ENCODE assay signal across 13 mouse cellular contexts in the genomic region with DNA sequence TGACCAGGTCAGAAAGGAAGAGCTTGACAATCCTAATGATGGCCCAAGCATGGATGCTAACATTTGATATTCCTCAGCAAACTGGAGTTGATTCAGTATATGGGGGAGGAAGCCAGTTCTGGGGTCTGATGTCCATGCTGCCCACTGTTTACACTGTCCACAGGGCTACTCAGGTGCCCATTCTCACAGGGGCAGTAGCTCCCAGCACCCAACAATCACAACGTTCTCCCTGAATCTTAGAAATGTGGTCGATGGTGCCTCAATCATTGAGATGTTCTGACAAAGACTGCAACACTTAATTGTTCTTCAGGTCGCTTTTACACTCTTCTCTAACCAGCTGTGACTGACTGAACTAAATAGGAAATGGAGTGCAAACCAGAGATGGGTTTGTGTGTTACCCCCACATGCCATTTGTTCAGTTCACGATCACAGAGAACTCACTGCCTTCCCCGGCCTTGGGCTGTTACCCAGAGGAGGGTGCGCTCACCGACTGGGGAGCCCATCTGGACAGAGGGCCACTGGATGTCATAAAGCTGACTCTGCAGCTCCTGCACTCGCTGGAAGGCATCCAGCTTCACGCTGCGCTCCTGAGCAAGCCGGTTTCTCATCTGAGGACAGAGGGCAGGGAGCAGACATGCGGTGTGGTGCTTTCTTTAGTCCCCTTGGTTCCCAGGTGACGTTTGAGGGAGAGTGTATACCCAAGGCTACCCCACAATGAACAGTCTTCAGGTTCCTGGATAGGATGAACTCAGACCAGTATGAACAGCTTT. TPM values are rescaled to one million over a fixed set of nuclear protein-coding genes. Genes with fewer than 3 reads are reported as not detected.
A peak's percentile ranks its signal among the peaks of the same experiment; 100 is the strongest.
DNase-seq lines count a peak whose midpoint lies in the region; ATAC-seq lines count a peak whose summit lies in the region.
"Had no signal": no experiment of that assay in that cellular context is flagged by ENCODE, and none has a peak within 500 bp of the region (broad histone marks: within the 10 kb centered on the region; RNA-seq: fewer than 3 reads in every experiment).

No protein-coding gene starts in this region.

- peak; percentile 37 for DNase-seq in adrenal gland, adult 2 months
- DNase-seq in adrenal gland, adult 8-10 months = no peak
- DNase-seq in heart, postnatal 14 days = peak; percentile 6 to 13
- DNase-seq in adrenal gland, postnatal 14 days = peak; percentile 35
- DNase-seq in frontal cortex, postnatal 25 days (ENCODE audit: low spot score in 2 of 2) = no peak
- DNase-seq in neural tube, embryonic 10.5 days (ENCODE audit: extremely low spot score, low spot score) = no peak
- DNase-seq: lung, adult 2 months; thymus, postnatal 4 days had no signal

- H3K27me3 ChIP-seq in heart, embryonic 12.5 days (replicated peaks) = no peaks in the 10 kb centered on the region
- no peaks in the 10 kb centered on the region for H3K27me3 ChIP-seq in kidney, embryonic 15.5 days
- H3K27me3 ChIP-seq: heart, embryonic 13.5 days; hindbrain, embryonic 12.5 days had no signal

- no peak overlapping the region for H3K4me2 ChIP-seq in heart, embryonic 12.5 days
- no peak overlapping the region for H3K4me2 ChIP-seq in kidney, embryonic 15.5 days
- H3K4me2 ChIP-seq: heart, embryonic 13.5 days; hindbrain, embryonic 12.5 days had no signal

- peaks cover 10% of the 10 kb centered on the region for H3K4me1 ChIP-seq in heart, embryonic 12.5 days (replicated peaks)
- H3K4me1 ChIP-seq in kidney, embryonic 15.5 days = peaks cover 10% of the 10 kb centered on the region

- intact Hi-C loops in heart, postnatal 14 days (cut with DNase I) = no loop called here

- H3K36me3 ChIP-seq in heart, embryonic 12.5 days = no peaks in the 10 kb centered on the region
- H3K36me3 ChIP-seq in kidney, embryonic 15.5 days = no peaks in the 10 kb centered on the region
- H3K36me3 ChIP-seq: hindbrain, embryonic 12.5 days had no signal

- no peak for ATAC-seq in heart, embryonic 12.5 days (ENCODE audit: insufficient number of reproducible peaks, low FRiP score)
- peak; percentile 62; the same call in 1 of the 2 replicates for ATAC-seq in kidney, embryonic 15.5 days (replicated peaks; ENCODE audit: low FRiP score)

- peaks cover 7% of the 10 kb centered on the region for H3K9me3 ChIP-seq in heart, embryonic 12.5 days (replicated peaks)
- H3K9me3 ChIP-seq in kidney, embryonic 15.5 days (replicated peaks) = peaks cover 6% of the 10 kb centered on the region; the same call in 1 of the 2 replicates

- H3K27ac ChIP-seq in heart, embryonic 12.5 days (ENCODE audit: poor library complexity, severe bottlenecking) = no peak overlapping the region
- no peak overlapping the region for H3K27ac ChIP-seq in kidney, embryonic 15.5 days
- H3K27ac ChIP-seq: heart, embryonic 13.5 days; hindbrain, embryonic 12.5 days had no signal

- no peak overlapping the region for H3K9ac ChIP-seq in heart, embryonic 12.5 days
- H3K9ac ChIP-seq in kidney, embryonic 15.5 days = no peak overlapping the region
- H3K9ac ChIP-seq: heart, embryonic 13.5 days; hindbrain, embryonic 12.5 days had no signal

- H3K4me3 ChIP-seq in heart, embryonic 12.5 days = no peak overlapping the region
- no peak overlapping the region for H3K4me3 ChIP-seq in kidney, embryonic 15.5 days (replicated peaks)
- H3K4me3 ChIP-seq: erythroblast, embryonic 14.5 days; heart, embryonic 13.5 days; hindbrain, embryonic 12.5 days had no signal

- 61% methylated on average over 13 of the region's 13 CpGs for WGBS in heart, embryonic 12.5 days
- WGBS in kidney, embryonic 15.5 days = 32% methylated on average over 13 of the region's 13 CpGs

RNA-seq across cellular contexts. Expression of gene Cd164, which starts 27.4 kb away (rescaled TPM):
- 100 to 1,000 TPM; 205 to 282 TPM for total RNA-seq in adrenal gland, adult 2 months (2021)
- polyA plus RNA-seq in adrenal gland, adult 2 months (2012; rRNA removed) = 124 and 127 TPM in 2 replicates
- 100 to 1,000 TPM; 180 to 261 (median 233) TPM for total RNA-seq in adrenal gland, adult 8-10 months (2022)
- total RNA-seq in heart, postnatal 14 days (2021) = 100 to 1,000 TPM; 140 to 155 TPM
- 217 and 224 TPM in 2 replicates for polyA plus RNA-seq in heart, embryonic 12.5 days (2016; fragmentation: Nextera tagmentation; extraction: Ambion mirVana)
- total RNA-seq in adrenal gland, postnatal 14 days (2021) = 186 and 213 TPM in 2 replicates
- polyA plus RNA-seq in kidney, embryonic 15.5 days (2015; fragmentation: Nextera tagmentation; extraction: Ambion mirVana) = 180 and 188 TPM in 2 replicates

RNA-seq across cellular contexts. Expression of gene Ppil6, which starts 56.3 kb away (rescaled TPM):
- total RNA-seq in adrenal gland, adult 2 months (2021) = under 1 TPM; 0.46 to 0.73 TPM
- 0.55 and 0.62 TPM in 2 replicates for polyA plus RNA-seq in adrenal gland, adult 2 months (2012; rRNA removed)
- total RNA-seq in adrenal gland, adult 8-10 months (2022) = 1 to 10 TPM in 2 of 4 experiments, under 1 TPM in 1, not detected in 1; 0.77 to 1.7 (median 1.4) TPM
- total RNA-seq in heart, postnatal 14 days (2021) = 1 to 10 TPM; 1.6 to 3.0 TPM
- 1.1 TPM in 2 replicates for polyA plus RNA-seq in heart, embryonic 12.5 days (2016; fragmentation: Nextera tagmentation; extraction: Ambion mirVana)
- total RNA-seq in adrenal gland, postnatal 14 days (2021) = 1.0 and 1.1 TPM in 2 replicates
- polyA plus RNA-seq in kidney, embryonic 15.5 days (2015; fragmentation: Nextera tagmentation; extraction: Ambion mirVana) = 2.4 and 2.6 TPM in 2 replicates
- polyA plus RNA-seq: erythroblast, embryonic 14.5 days had no signal

RNA-seq across cellular contexts. Expression of gene Smpd2, which starts 56.4 kb away (rescaled TPM):
- 10 to 100 TPM; 20.2 to 29.4 TPM for total RNA-seq in adrenal gland, adult 2 months (2021)
- polyA plus RNA-seq in adrenal gland, adult 2 months (2012; rRNA removed) = 49.1 and 66.3 TPM in 2 replicates
- total RNA-seq in adrenal gland, adult 8-10 months (2022) = 10 to 100 TPM; 21.8 to 40.9 (median 32.5) TPM
- total RNA-seq in heart, postnatal 14 days (2021) = 10 to 100 TPM; 42.8 to 45.3 TPM
- 42.7 and 45.6 TPM in 2 replicates for polyA plus RNA-seq in heart, embryonic 12.5 days (2016; fragmentation: Nextera tagmentation; extraction: Ambion mirVana)
- 23.5 and 25.0 TPM in 2 replicates for total RNA-seq in adrenal gland, postnatal 14 days (2021)
- polyA plus RNA-seq in kidney, embryonic 15.5 days (2015; fragmentation: Nextera tagmentation; extraction: Ambion mirVana) = 59.6 and 72.0 TPM in 2 replicates

Comparison
In these comparisons a context has a peak if more than half of its experiments do, and no peak if none do; other contexts are left out.
1. DNase-seq: peak in adrenal gland, adult 2 months (single experiment), heart, postnatal 14 days (2 of 2) and adrenal gland, postnatal 14 days (single experiment); none in adrenal gland, adult 8-10 months (single experiment), frontal cortex, postnatal 25 days (0 of 2) and neural tube, embryonic 10.5 days (single experiment).